Mouse (Mus musculus) heart, adult 2 months (tissue): ENCODE measurements at regions not wholly inside any gene's neighbourhood (a gene's known extent, or its start where the extent isn't known, plus 50 kb on each side); places are given as distances from the start of the nearest gene placed in this dataset.

ENCODE experiments used
- CTCF ChIP-seq: fragments of 200-600 bp; IDR thresholded peaks from 2 replicates; pipeline ENCODE4 v1.8.1; 2022; ENCODE audit warnings: antibody characterized with exemption, mild to moderate bottlenecking, moderate library complexity
- EP300 ChIP-seq: fragments of 200-500 bp; IDR thresholded peaks from 2 replicates; pipeline ENCODE4 v1.6.1; 2011; ENCODE audit warnings: low read depth, low read length, control low read depth; ENCODE audit not compliant: insufficient read depth

DNA sequence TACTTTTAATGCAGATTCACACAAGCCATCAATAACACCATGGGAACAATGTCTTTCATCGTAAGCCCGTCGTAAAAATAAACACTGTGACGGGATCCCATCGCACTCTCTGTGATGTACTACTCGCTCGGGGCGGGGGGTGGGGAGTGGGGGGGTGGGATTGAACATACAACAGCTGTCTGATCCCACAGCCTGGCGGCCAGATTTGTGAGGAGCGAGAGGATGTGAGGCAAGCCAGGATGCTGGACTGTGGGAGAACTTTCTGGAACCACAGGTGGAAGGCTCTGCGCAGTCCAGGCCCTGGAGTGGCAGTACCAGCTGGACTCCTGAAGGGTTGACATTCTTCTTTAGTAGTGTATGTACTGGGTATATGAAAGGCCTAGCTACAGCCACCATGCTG, 563.7 kb downstream of the Tbc1d22a start:
- TF ChIP-seq CTCF, result no peak
- no peak for TF ChIP-seq EP300
